Mouse (Mus musculus): ENCODE data around the gene 1700001P01Rik. TPM values are rescaled to one million over a fixed set of nuclear protein-coding genes. Genes with fewer than 3 reads are reported as not detected.

Gene 1700001P01Rik
- polyA plus RNA-seq, 1 experiment from 2014 or later, result 0.85 TPM

GRCm38 (mm10) chr11:97816916-97817315 lies 41.2 kb upstream of the 1700001P01Rik start:
- Histone ChIP-seq H3K4me1 (peaks cover 87% of the 10 kb centered on the region), H3K27ac (replicated peaks) (peak overlapping the region; percentile 93), H3K4me3 (peak overlapping the region; percentile 22), H3K36me3 (replicated peaks) (peaks cover 78% of the 10 kb centered on the region), H3K9me3 (no peaks in the 10 kb centered on the region), H3K27me3 (replicated peaks; ENCODE audit: low read depth, poor library complexity, severe bottlenecking) (no peaks in the 10 kb centered on the region)
- WGBS, result 36% methylated on average over 9 of the region's 9 CpGs
- DNase-seq (ENCODE audit: low spot score), result peak; percentile 65

GRCm38 (mm10) chr11:97816176-97816575 lies 40.5 kb upstream of the 1700001P01Rik start:
- Histone ChIP-seq H3K27ac (replicated peaks) (peak overlapping the region; percentile 93), H3K4me1 (peaks cover 95% of the 10 kb centered on the region), H3K9me3 (no peaks in the 10 kb centered on the region), H3K4me3 (peak overlapping the region; percentile 21; the same call in 1 of the 2 replicates), H3K27me3 (replicated peaks; ENCODE audit: low read depth, poor library complexity, severe bottlenecking) (no peaks in the 10 kb centered on the region), H3K36me3 (replicated peaks) (peaks cover 71% of the 10 kb centered on the region)
- 65% methylated on average over 5 of the region's 5 CpGs for WGBS
- DNase-seq (ENCODE audit: low spot score), result no peak

DNA sequence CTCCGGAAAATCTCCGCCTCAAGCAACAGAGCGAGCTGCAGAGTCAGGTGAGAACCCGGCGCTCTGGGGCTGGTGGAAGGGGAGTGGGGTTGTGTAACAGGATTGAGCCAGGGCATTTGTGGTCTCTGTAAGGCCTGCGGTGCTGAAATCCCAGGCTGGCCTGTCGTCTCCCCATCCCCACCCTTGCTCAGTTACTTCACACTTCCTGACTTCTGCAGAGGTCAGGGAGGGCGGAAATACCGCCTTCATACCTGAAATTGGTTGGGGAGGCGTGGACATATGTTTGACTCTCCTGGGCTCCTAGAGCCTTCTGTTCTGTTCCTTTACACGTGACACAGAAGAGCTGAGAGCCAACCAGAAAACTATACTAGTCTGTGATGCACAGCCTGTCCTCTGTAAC lies 40.0 kb upstream of the 1700001P01Rik start:
- H3K27ac ChIP-seq (replicated peaks), result peak overlapping the region; percentile 93
- peaks cover 97% of the 10 kb centered on the region for H3K4me1 ChIP-seq
- H3K4me3 ChIP-seq, result peak overlapping the region; percentile 28; the same call in 1 of the 2 replicates
- peaks cover 67% of the 10 kb centered on the region for H3K36me3 ChIP-seq (replicated peaks)
- DNase-seq (ENCODE audit: low spot score), result no peak
- no peaks in the 10 kb centered on the region for H3K9me3 ChIP-seq
- H3K27me3 ChIP-seq (replicated peaks; ENCODE audit: low read depth, poor library complexity, severe bottlenecking), result no peaks in the 10 kb centered on the region
- whole genome bisulfite sequencing, result 64% methylated on average over 11 of the region's 11 CpGs

GRCm38 (mm10) chr11:97813746-97814515 lies 38.2 kb upstream of the 1700001P01Rik start:
- Histone ChIP-seq H3K27me3 (replicated peaks; ENCODE audit: low read depth, poor library complexity, severe bottlenecking) (no peaks in the 10 kb centered on the region), H3K4me1 (peaks cover 99% of the 10 kb centered on the region), H3K27ac (replicated peaks) (peak overlapping the region; percentile 93), H3K4me3 (no peak overlapping the region), H3K9me3 (no peaks in the 10 kb centered on the region), H3K36me3 (replicated peaks) (peaks cover 69% of the 10 kb centered on the region)
- no peak for DNase-seq (ENCODE audit: low spot score)
- 85% methylated on average over 17 of the region's 17 CpGs for WGBS

GRCm38 (mm10) chr11:97813085-97813484 lies 37.4 kb upstream of the 1700001P01Rik start:
- peaks cover 69% of the 10 kb centered on the region for H3K36me3 ChIP-seq (replicated peaks)
- no peaks in the 10 kb centered on the region for H3K27me3 ChIP-seq (replicated peaks; ENCODE audit: low read depth, poor library complexity, severe bottlenecking)
- H3K4me1 ChIP-seq, result peaks cover 99% of the 10 kb centered on the region
- peak overlapping the region; percentile 44 for H3K4me3 ChIP-seq
- no peaks in the 10 kb centered on the region for H3K9me3 ChIP-seq
- DNase-seq (ENCODE audit: low spot score), result no peak
- WGBS, result 59% methylated on average over 7 of the region's 7 CpGs
- peak overlapping the region; percentile 93 for H3K27ac ChIP-seq (replicated peaks)

- Histone ChIP-seq H3K36me3 (replicated peaks) (peaks cover 69% of the 10 kb centered on the region), H3K4me1 (peaks cover 99% of the 10 kb centered on the region), H3K9me3 (no peaks in the 10 kb centered on the region), H3K4me3 (peak overlapping the region; percentile 44), H3K27me3 (replicated peaks; ENCODE audit: low read depth, poor library complexity, severe bottlenecking) (no peaks in the 10 kb centered on the region), H3K27ac (replicated peaks) (peak overlapping the region; percentile 93)
- WGBS, result 21% methylated on average over 3 of the region's 3 CpGs
- DNase-seq (ENCODE audit: low spot score), result peak; percentile 75
These were observed 36.8 kb upstream of the 1700001P01Rik start for GRCm38 (mm10) chr11:97812491-97812921.

- Histone ChIP-seq H3K27ac (replicated peaks) (peak overlapping the region; percentile 93), H3K4me1 (peaks cover 98% of the 10 kb centered on the region), H3K9me3 (no peaks in the 10 kb centered on the region), H3K4me3 (peak overlapping the region; percentile 44), H3K36me3 (replicated peaks) (peaks cover 74% of the 10 kb centered on the region), H3K27me3 (replicated peaks; ENCODE audit: low read depth, poor library complexity, severe bottlenecking) (no peaks in the 10 kb centered on the region)
- DNase-seq (ENCODE audit: low spot score), result no peak
- 30% methylated on average over 12 of the region's 13 CpGs for WGBS
These were observed 36.0 kb upstream of the 1700001P01Rik start for GRCm38 (mm10) chr11:97811569-97812362.

GRCm38 (mm10) chr11:97810970-97811369 lies 35.3 kb upstream of the 1700001P01Rik start:
- Histone ChIP-seq H3K4me3 (no peak overlapping the region), H3K9me3 (no peaks in the 10 kb centered on the region), H3K36me3 (replicated peaks) (peaks cover 71% of the 10 kb centered on the region), H3K27me3 (replicated peaks; ENCODE audit: low read depth, poor library complexity, severe bottlenecking) (no peaks in the 10 kb centered on the region), H3K4me1 (peaks cover 98% of the 10 kb centered on the region), H3K27ac (replicated peaks) (peak overlapping the region; percentile 62)
- DNase-seq (ENCODE audit: low spot score), result no peak
- 17% methylated on average over 3 of the region's 3 CpGs for WGBS

GRCm38 (mm10) chr11:97810356-97810755 lies 34.6 kb upstream of the 1700001P01Rik start:
- Histone ChIP-seq H3K4me1 (peaks cover 98% of the 10 kb centered on the region), H3K27ac (replicated peaks) (peak overlapping the region; percentile 62), H3K9me3 (no peaks in the 10 kb centered on the region), H3K27me3 (replicated peaks; ENCODE audit: low read depth, poor library complexity, severe bottlenecking) (no peaks in the 10 kb centered on the region), H3K4me3 (no peak overlapping the region), H3K36me3 (replicated peaks) (peaks cover 65% of the 10 kb centered on the region)
- WGBS, result 77% methylated on average over 7 of the region's 7 CpGs
- DNase-seq (ENCODE audit: low spot score), result no peak

DNA sequence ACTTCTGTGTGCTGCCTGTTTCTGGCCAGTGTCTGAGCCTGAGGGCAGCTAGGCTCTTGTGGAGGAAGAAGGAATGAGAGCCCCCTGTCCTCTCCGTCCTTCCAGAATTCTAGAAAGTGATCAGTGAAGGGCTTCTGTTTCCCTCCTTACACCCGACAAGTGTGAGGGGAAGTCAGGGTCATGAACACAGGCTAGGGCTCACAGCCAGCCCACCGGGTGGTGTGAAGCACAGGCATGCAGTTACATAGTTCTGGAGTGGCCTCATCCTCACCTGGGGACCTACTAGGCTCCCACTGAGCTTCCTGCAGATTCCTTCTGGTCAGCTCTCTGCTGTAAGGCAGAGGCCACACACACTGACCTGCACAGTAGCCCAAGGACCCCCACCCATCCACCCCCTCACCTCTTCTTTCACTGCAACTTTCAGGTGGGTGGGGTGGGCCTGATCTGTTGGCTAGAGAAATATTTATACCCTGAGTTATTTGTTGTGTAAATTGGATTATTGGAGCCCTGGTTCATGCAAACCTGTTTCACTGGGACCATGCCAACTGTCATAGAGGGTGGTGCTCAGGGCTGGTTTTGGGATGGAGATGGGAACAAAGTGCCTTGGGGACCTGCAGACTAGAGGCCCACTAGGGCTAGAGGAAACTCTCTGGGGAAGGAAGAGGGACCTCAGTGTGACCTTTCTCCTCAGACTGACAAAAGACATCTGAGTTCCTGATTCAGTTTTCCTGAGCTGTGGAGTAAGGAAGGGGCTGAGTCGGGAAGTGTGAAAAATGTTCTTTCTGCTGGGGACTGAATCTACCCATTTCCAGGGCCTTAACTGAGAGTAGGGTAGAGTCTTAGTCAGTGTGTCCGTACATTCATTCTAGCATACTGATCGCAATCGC lies 33.8 kb upstream of the 1700001P01Rik start:
- Histone ChIP-seq H3K36me3 (replicated peaks) (peaks cover 56% of the 10 kb centered on the region), H3K27me3 (replicated peaks; ENCODE audit: low read depth, poor library complexity, severe bottlenecking) (no peaks in the 10 kb centered on the region), H3K4me3 (peak overlapping the region; percentile 33; the same call in 1 of the 2 replicates), H3K27ac (replicated peaks) (peak overlapping the region; percentile 82), H3K4me1 (peaks cover 98% of the 10 kb centered on the region), H3K9me3 (no peaks in the 10 kb centered on the region)
- WGBS, result 60% methylated on average over 7 of the region's 7 CpGs
- no peak for DNase-seq (ENCODE audit: low spot score)

DNA sequence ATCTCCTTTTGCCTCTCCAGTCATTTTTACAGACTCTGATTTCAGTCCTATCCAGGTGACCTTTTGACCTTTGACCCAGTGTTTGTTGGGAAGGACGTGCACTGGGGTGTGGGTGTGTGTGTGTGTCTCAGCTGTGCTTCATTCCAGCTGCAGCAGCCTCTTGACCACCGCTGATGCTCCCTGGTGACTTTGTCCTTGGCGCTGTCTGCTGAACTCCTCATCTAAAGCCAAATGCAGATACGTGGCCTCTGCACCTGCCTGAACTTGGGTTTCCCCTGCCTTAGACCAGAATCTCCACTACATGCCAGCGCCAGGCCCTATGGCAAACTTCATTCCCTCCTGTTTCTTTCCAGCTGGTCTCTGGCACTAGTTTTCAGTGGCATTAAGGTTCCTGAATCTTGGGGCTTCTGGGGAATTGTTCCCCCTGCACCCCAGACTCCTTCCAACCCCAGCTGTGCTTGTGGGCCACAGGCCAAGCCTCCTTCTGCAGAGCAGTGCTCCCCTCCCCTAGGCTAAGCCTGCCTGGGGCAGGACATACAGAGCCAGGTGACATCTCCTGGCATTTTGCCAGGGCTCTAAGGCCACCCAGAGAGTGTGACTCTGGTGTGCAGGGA lies 33.0 kb upstream of the 1700001P01Rik start:
- WGBS, result 33% methylated on average over 5 of the region's 5 CpGs

More for the DNA sequence above, 33.0 kb upstream of the 1700001P01Rik start:
- no peaks in the 10 kb centered on the region for H3K27me3 ChIP-seq (replicated peaks; ENCODE audit: low read depth, poor library complexity, severe bottlenecking)
- no peaks in the 10 kb centered on the region for H3K9me3 ChIP-seq
- peaks cover 98% of the 10 kb centered on the region for H3K4me1 ChIP-seq
- peaks cover 51% of the 10 kb centered on the region for H3K36me3 ChIP-seq (replicated peaks)
- peak overlapping the region; percentile 82 for H3K27ac ChIP-seq (replicated peaks)
- H3K4me3 ChIP-seq, result peak overlapping the region; percentile 33; the same call in 1 of the 2 replicates
- peak; percentile 34 for DNase-seq (ENCODE audit: low spot score)
